Mouse (Mus musculus): ENCODE data around the gene Ms4a4a.
"Not testable (repeated sequence)": the region's sequence is repeated elsewhere in the genome, so short reads cannot be mapped to it uniquely, and the experiment has no call there.

Ms4a4a gene

DNA sequence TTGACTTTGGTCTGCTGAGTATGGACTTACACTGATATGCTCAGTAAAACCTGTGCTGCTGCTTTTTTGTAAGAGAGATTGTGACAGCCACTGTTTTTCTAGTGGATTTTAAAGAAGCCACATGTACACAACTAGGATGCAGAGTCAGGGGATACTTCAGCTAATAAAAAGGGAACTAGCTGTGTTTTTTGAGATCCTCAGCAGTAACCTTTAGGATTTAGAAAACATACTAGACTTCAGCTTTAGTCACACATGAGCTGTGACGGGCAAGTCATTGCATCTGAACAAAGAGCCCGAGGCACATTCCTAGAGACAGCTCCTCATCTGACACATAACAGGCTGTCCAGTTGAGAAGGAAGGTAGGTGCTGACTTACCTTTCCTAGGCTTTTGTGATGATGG is at the start of gene Ms4a4a:
TSS of gene Ms4a4a (plus strand) at position 251 of the 400 bp plus-strand sequence.
- DNase-seq (ENCODE audit: low spot score) = no peak

DNA sequence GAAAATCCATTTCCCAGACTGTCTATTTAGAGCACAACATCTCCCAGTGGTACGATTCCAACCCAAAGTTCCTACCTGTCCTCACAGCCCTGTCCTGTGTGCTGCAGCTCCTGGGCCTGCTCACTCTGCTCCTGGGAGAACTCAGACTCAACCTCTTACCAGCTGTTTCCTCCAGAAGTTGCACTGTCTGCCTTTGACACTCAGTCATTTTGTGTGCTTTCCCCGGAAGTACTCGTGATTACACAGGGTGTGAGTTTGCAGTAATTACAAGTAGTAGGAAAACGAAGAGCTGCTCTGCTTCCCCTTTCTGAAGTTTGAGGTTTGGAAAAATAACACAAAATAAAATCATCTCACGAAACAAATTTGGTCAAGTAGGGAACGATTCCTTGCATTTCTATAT is 39.4 kb upstream of the Ms4a4a start, which contains the start of gene Ms4a7:
TSS of gene Ms4a7 (minus strand) at position 215 of the 400 bp plus-strand sequence.
- no peak for DNase-seq (ENCODE audit: low spot score)

DNA sequence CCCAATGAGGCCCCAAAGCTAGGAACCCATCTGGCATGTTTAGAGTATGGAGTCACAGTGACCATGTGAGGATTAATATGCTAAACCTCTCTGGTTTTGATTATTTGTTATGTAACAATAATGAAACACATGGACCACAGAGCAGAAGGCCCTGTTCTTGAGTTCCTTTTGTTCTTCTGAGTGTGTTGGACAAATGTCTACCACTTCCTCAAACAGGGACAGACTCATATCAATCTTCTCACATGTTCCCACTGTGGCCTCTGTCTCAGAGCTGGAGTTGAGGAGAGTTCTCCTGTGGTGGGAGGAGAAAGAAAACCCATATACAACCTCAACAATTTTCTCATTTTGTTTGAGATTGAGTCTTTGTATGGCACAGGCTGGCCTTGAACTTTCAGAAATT is 32.2 kb upstream of the Ms4a4a start:
- no peak for DNase-seq (ENCODE audit: low spot score)

DNA sequence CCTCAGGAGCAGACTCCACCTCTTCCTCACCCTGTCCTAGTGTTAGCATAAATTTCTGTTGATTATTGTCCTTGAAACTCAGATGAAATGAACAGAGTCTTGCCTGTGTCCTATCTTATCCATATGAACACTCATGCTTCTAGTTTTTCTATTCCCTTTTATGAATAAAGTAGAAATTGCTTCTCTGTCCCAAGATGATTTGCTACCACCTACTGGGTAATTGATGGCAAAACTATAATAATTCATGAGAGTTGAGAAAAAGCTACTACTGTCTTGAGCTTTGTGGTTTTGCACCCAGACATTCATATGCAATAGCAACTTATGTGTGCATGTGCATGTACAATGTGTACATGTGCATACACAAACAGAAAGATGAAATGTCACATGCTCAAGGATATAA is 31.3 kb upstream of the Ms4a4a start:
- DNase-seq (ENCODE audit: low spot score) = no peak

DNA sequence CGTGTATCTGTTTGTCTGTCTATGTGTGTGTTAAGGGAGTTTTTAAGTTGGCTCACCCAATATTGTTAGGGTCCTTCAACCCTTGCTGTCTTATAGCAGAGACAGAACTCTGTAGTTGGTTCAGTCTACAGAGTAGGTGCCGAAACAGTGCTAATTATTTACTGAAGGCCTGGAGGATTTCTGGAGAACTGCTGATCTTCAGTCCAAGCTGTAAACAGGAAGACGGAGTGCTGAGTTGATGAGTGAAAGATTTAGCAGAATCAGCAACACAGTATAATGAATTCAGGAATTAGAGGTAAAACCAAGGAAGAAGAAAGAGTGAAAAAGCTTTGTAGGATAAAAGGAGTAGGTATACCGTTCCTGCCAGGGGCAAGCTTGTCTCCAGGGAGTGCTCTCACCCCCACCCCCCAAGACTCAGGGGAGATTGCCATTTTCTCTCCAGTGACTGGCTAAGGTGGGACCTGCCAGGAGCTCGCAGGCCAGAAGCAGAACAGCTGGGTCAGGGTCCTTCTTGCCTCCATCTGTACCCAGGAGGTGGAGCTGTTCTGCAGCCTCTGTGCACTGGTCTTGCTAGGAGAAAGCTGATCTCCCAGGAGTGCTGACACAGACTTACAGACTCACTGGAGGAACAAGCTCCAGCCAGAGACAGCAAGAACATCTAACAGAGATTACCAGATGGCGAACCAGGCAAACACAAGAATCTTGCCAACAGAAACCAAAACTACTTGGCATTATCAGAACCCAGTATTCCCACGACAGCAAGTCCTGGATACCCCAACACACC is 25.4 kb upstream of the Ms4a4a start:
- DNase-seq (ENCODE audit: low spot score) = no peak

DNA sequence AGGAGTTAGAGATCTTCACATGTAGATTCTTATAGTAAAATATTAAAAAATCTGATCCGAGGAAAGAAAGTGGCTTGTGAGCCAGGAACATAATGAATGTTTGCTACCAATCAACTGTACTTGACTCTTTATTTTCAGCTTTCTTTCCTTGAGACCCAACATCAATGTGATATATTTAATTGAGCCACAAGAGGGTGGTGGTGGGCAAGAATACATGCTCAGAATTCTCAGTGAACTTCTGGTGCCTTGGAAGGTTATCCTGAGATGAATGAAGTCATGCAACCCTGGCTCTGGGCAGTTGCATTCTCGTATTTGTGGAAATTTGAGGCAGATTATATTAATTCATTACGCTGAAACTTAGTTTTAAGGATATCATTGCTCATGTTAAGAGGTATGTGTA is 23.4 kb upstream of the Ms4a4a start:
- DNase-seq (ENCODE audit: low spot score) = no peak

DNA sequence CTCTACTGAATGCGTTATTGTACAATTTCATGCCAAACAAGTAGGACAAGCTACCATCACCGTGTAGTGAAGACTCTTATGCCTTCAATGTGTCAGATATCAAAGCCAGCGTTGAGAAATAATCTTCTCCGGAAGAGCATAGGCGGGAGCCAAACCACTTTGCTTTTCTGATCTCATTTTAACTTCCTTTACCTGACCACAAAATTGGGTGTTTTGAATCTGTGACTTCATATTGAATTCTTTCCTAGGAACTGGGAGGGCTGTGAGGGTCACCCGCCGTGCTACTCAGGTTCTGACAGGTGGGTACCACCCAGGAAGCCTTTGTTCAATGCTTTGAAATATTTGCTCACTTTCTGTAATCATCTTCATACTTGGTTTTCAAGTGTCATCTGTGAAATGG is 19.6 kb upstream of the Ms4a4a start:
- DNase-seq (ENCODE audit: low spot score) = no peak

DNA sequence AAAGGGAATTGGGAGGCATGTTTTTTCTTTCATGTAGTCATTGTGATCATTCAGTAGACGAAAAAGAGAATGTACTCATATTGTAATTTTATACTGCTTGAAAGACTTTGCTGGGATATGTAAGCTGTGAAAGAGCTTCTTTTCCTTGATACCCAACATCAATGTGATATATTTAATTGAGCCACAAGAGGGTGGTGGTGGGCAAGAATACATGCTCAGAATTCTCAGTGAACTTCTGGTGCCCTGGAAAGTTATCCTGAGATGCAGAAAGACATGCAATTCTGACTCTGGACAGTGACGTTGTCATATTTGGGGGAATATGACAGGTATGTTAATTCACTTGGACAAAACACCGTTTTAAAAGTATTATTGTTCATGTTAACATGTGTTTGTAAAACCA is 15.2 kb upstream of the Ms4a4a start:
- DNase-seq (ENCODE audit: low spot score) = peak; percentile 11

DNA sequence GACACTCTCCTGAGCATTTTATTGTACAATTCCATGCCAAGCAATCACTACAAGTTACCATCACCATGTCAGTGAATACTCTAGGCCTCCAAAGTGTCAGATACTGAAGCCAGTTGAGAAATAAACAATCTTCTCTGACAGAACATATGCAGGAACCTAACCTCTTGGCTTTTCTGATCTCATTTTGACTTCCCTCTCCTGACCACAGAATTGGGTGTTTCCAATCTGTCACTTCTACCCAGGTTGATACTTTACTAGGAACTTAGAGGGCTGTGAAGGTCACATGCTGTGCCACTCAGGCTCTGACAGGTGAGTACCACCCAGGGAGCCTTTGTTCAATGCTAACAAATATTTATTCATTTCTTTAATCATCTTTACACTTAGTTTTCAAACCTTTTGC is 13.3 kb upstream of the Ms4a4a start:
- no peak for DNase-seq (ENCODE audit: low spot score)

DNA sequence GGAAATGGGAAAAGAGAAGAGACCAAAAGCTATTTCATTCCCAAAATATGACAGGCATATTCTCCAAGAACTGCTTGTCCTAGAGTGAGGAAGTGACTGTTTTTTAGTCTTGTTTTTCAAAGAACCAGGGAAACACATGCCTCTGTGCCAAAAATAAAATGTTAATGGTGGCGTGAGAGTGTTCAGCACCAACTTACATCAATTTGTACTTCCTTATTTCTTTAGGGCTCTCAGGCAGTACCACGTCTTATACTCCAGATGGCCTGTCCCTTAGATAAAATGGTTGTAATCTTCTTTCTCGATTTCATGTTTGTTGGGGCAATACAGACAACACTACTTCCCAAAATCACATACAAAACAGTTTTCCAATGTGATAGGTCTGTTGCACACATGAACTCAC is 7.0 kb upstream of the Ms4a4a start:
- DNase-seq (ENCODE audit: low spot score) = no peak

DNA sequence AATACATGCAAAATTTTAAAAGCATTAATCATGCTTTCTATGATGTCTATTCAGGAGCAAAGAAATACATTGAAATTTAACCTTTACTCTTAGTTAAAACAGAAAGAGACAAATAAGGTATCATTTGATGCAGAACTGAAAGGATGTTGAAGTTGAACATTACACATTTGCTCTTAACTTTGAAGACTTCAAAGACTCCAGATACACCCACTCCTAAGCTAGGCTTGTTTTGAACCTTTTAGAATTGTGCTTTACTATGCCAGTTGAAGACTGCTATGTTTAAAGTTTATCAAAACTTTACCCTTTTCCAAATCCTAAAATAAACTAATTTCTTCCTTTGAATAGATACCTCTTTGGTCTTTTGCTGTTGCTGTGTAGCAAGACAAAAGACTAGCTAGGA is 4.1 kb upstream of the Ms4a4a start:
- no peak for DNase-seq (ENCODE audit: low spot score)

DNA sequence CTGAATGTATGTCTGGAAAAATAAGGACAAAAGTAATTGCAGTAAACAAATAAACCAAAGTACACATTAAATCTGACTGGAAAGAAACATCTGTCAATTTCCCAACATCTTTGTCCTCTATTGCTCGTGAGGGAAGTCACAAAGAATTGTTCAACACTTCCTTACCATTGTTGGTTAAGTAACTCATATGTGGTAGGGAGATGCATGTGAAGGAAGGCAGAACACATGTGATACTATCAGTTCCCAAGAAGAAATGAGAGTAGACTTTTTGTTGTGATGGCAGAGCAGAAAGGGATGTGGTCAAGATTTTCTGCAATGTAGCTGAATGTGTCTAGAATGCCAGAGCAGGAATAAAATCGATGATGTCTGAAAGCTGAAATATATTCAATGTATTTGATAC is 1.1 kb downstream of the Ms4a4a start:
- DNase-seq (ENCODE audit: low spot score) = no peak

DNA sequence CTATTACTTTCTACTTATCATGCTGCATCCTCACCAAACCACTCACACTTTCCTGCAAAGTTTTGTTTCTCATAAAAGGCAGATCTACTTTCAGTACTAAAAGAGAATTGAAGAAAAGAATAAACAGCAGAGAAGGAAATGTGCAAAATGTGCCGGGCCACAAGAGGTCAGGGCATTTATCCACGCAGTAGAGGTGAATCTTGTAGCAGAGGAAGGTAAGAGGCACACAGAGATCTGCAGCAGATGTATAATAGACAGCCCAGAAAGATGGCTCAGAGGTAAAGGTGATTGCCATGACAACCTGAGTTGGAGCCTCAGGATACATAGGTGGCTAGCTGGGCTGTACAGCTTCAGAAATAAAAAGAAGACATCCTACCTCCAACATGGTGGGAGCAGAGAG is 11.8 kb downstream of the Ms4a4a start:
- no peak for DNase-seq (ENCODE audit: low spot score)

DNA sequence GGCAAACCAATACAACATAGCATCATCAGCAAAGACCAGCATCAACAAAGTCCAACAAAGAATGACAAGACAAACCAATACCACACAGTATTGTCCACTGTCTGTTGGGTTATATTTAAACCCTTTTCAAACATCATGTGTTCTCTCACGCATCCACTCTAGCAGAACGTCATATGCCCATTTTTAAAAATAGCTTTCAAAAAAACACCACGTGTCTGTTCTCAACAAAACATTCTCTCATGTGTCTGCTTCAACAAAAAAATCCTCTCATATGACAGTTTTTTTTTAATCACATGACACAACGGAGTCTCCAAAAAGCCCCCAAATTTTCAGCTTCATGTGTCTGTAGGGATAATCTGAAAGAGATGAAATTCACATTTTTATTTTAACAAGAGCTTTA is 12.4 kb downstream of the Ms4a4a start:
- no peak for DNase-seq (ENCODE audit: low spot score)

DNA sequence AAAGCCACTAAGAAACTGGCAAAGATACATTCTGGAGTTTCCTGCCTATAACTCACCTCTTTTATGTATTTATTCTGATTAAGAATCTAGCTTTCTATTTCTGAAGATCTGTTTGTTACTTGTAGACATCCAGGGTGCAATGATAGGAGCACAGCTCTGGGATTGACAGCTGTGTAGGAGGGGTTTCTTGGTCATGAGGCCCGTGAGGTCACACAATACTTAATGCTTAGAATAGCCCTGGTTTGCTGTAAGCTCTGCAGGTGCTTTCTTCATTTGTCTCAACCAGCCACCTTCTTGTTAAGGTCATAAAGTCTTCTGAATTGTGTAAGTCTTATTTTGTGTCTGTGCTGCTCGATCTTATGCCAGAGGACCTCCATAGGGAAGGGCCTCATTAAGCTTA is 13.6 kb downstream of the Ms4a4a start:
- no peak for DNase-seq (ENCODE audit: low spot score)

DNA sequence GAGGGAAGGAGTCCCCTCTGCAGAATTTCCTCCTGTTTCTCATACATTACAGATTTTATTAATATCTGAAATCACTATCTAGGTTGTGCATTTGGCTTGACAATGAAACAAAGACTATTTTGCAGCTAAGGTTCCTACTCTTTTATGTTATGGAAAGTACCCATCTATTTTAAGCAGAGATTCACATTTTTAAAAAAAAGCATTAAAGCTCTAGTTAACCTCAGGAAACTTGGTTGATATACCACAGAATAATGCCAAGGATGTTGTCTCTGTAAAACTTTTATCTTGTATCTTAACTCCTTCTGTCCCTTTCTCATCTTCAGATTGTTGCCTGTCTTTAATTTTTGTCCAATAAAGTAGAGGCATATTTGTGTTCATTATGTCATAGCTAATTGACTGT is 20.4 kb downstream of the Ms4a4a start:
- DNase-seq (ENCODE audit: low spot score) = no peak

DNA sequence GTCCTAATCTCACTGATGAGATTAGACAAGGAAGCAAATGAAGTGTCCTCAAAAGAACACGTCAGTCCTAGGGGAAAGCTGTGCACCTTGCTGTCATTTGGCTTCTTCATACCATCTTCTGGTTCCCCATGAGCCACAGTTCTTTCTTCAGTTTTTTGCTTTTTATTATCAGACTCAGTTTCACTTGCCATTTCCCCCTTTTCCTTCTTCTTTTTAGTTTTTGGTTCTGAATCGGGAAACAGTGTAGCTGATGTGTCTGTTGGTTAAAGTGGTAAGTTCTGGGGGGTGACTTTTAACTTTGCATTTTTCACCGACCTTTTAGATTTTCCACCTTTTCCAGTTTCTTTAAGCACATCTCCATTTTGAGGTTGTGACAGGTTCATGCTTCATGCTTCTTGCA is 29.2 kb downstream of the Ms4a4a start, which contains the start of gene Ms4a4c:
TSS of gene Ms4a4c (plus strand) at position 244 of the 400 bp plus-strand sequence.
- no peak for DNase-seq (ENCODE audit: low spot score)

DNA sequence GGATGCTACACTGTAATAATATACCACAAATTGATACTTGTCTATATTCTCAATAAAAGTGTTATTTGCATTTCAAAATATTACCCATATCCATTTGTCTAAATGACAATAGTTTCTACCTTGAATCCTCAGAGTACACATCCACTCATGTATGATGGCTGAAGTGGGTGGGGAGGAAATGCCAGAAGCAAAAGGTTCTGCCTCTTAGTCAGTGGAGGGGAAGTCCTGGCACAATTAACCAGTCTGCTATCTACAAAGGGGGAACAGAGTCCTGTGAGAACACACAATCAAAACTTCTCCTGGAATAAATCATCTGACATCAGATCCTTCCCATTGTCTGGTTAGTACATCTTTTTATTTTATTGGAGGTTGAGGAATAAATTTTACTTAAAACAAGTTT is 32.1 kb downstream of the Ms4a4a start:
- no peak for DNase-seq (ENCODE audit: low spot score)

DNA sequence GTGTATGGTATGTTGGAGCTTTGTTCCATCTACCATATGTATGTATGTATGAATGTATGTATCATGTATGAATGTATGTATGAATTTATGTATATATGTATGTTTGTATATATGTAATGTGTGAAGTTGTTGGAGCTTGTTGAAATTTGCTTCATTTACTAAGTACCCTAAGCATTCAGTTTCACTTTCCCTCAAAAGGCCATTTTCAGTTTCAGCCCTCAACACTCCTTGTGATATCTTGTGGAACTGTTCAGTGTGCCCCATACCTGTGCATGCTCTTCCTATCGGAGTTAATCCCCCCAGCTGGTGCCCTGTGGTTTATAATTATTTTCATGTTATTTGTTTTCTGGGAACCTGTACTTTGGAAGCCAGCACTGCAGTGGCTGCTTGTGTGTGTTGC is 33.3 kb downstream of the Ms4a4a start:
- no peak for DNase-seq (ENCODE audit: low spot score)

DNA sequence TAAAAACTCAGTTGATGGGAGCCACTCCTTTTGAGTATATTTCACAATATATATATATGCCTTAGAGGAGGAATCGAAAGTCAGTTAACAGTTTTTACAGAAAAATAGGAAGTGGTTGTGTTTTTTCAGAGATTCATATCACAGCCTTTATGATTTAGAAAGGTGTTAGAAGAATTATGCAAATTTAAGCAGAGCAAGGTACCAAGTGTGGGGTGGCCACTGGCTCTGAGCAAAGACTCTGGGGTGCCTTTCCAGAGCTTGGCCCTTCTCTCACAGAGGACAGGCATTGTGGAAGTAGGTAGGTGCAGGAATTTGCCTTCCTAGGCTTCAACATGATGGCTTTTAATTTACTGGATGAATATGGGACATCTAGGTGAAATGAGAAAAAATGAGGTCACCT is 36.3 kb downstream of the Ms4a4a start:
- no peak for DNase-seq (ENCODE audit: low spot score)

DNA sequence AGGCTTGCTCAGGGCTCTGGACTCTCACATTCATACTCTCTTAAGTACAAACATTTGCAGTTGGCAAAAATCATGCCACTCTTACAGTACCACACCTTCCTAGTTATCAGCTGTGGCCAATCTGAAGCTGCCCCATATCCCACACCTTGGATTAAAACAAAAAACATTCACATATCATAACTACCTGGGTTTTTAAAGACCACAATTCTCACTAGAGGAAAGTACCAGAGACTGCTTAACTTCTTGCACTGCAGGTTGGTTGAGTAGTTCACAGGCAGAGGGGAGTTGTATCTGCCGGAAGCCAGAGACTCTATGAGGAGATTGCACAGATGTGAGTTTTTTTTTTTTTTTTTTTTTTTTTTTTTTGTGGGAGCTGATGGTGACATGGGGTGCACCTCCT is 38.8 kb downstream of the Ms4a4a start:
- DNase-seq (ENCODE audit: low spot score) = no peak

DNA sequence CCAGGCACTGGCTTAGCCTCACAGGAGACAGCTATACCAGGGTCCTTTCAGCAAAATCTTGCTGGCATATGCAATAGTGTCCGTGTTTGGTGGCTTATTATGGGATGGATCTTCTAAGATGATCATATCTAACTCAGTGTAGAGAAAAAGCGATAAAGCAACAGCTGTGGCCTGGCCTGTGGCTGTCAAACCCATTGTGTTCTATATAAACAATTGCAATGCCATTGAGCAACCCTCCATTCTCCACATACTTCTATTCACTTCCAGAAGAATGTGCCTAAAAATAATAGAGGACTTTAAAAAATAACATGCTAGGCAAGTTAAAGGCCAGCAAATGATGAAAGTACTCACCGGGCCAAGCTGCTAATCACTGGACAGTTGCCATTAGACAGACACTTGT is 40.3 kb downstream of the Ms4a4a start:
- DNase-seq (ENCODE audit: low spot score) = no peak

DNA sequence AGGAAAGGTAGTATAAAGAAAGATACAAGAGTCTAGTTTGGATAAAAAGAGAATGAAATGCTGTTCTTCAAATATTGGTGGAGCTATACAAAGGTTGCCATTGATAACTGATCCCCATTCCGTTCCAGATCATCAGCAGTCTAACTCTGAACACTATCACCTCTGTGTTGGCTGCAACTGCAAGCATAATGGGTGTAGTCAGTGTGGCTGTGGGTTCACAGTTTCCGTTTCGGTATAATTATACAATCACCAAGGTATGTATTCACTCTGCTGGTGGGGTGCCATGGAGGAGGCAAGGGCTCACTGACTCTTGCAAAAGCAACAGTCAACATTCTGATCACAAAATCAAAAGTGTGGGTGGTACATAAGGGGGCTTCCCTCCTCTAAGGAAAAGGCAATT is 43.5 kb downstream of the Ms4a4a start:
- DNase-seq (ENCODE audit: low spot score) = not testable (repeated sequence)

DNA sequence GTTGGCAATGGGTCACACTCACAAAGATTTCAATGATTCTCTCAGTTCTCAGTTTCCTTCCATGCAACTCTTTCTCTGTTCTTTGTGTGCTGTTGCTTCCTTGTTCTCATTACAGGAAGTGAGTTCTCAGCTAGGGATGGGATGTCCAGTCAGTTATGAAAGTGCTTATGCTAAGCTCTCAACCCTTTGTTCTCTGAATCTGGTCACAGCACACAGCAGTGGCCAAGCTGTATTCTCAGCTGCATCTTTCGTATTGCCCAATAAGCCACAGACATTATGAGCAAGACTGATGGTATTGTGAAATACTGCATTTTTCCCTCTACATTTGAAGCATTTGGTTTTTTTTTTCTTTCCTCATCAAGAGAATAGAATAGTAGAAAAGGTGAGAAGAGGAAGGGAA is 55.9 kb downstream of the Ms4a4a start:
- not testable (repeated sequence) for DNase-seq (ENCODE audit: low spot score)

Measured in left cerebral cortex, adult 11 months (tissue).